Mouse (Mus musculus) inflammation-experienced regulatory T-cells (primary cell): ENCODE results near the gene Prep. TPM values are rescaled to one million over a fixed set of nuclear protein-coding genes. Genes with fewer than 3 reads are reported as not detected.

Source experiments
- polyA plus RNA-seq, 2 experiments: library from polyadenylated mRNA; unstranded; fragments of 100-300 nt; shearing (Covaris generic); gene quantifications; one replicate each; pipeline ENCODE4 v1.2.1; 2017

Prep gene
- 10 to 100 TPM; 10.3 to 10.4 TPM for polyA plus RNA-seq

DNA sequence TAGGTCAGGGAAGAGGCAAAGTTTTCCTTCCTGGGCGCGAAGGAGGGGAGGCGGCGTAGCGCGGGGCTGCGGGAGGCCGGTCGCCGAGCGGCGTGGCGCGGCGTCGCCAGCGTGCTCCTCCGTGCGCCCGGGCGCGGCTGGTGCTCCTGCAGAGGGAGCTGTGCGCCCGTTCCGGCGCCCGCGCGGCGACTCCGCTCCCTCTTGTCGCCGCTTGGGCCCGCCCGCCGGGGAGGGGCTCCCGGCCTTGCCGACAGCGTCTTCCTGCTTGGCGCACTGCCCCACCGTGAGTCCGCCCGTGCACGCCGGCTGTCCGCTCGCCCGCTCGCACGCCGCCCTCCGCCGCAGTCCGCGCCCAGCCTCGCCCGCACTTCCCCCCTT is at the start of gene Prep:
TSS of gene Prep (plus strand) at position 273 of the 378 bp plus-strand sequence.

DNA sequence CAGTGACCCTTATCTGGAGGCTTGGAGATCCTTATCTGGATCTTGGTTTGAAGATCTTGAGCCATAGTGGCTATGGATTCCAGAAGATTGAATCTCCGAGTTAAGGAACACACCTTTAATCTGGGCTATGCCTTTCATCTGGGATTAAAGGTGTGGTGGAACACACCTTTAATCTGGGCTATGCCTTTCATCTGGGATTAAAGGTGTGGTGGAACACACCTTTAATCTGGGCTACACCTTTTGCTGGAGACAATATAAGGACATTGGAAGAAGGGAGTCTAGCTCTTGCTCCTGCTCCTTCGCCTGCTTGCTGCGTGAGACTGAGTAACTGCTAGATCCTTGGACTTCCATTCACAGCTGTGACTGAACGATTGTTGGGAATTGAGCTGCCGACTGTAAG is 110.8 kb downstream of the Prep start, which contains the start of gene Popdc3:
TSS of gene Popdc3 (plus strand) at position 301 of the 400 bp plus-strand sequence.

Other genes with a start within 250 kb of the Prep start
- gene Popdc3, start 110.9 kb downstream of the Prep start, polyA plus RNA-seq = under 1 TPM in 1 of 2 experiments, not detected in 1; 0.26 TPM